Mouse (Mus musculus) forebrain, postnatal 0 days (tissue): Measurements from ENCODE around the gene Olfr1406. TPM values are rescaled to one million over a fixed set of nuclear protein-coding genes. Genes with fewer than 3 reads are reported as not detected.

ENCODE experiments used
- ATAC-seq: fragments of 200-750 bp; cut with Nextera tagmentation; 2 replicates; pipeline ENCODE4 v1.8.0; 2017; ENCODE audit warnings: mild to moderate bottlenecking, moderate library complexity
- DNase-seq: peaks from one replicate; pipeline ENCODE4 v3.0.0-alpha.2; 2015
- H3K27ac ChIP-seq: fragments of 300-500 bp; sonication (generic); 2 replicates; pipeline ENCODE4 v1.5.1; 2014; ENCODE audit warnings: low read depth, mild to moderate bottlenecking, antibody characterized with exemption, low read length, moderate library complexity, mixed read lengths
- H3K27me3 ChIP-seq: fragments of 300-500 bp; sonication (generic); 2 replicates; pipeline ENCODE4 v1.6.1; 2014; ENCODE audit warnings: mild to moderate bottlenecking, low read length, mixed read lengths; ENCODE audit not compliant: insufficient read depth
- H3K36me3 ChIP-seq: fragments of 300-500 bp; sonication (generic); 2 replicates; pipeline ENCODE4 v1.6.1; 2014; ENCODE audit warnings: mild to moderate bottlenecking, moderate library complexity; ENCODE audit not compliant: insufficient read depth
- H3K4me1 ChIP-seq: fragments of 300-500 bp; sonication (generic); 2 replicates; pipeline ENCODE4 v1.6.1; 2014; ENCODE audit warnings: antibody characterized with exemption; ENCODE audit not compliant: insufficient read depth
- H3K4me2 ChIP-seq: fragments of 300-500 bp; sonication (generic); 2 replicates; pipeline ENCODE4 v1.6.1; 2014; ENCODE audit warnings: low read depth, mild to moderate bottlenecking, moderate library complexity
- H3K4me3 ChIP-seq: fragments of 300-500 bp; sonication (generic); 2 replicates; pipeline ENCODE4 v1.5.1; 2014; ENCODE audit warnings: low read depth, low read length, mixed read lengths
- H3K9ac ChIP-seq: fragments of 300-500 bp; sonication (generic); 2 replicates; pipeline ENCODE4 v1.6.1; 2014; ENCODE audit warnings: mild to moderate bottlenecking
- H3K9me3 ChIP-seq: fragments of 300-500 bp; sonication (generic); 2 replicates; pipeline ENCODE4 v1.6.1; 2016; ENCODE audit warnings: low read length
- CTCF ChIP-seq: sonication (generic); IDR thresholded peaks from 2 replicates; pipeline ENCODE4 v1.5.1; 2016; ENCODE audit warnings: antibody characterized with exemption, control low read depth, low read depth
- WGBS: fragments of 180-500 bp; shearing (Covaris S2); extraction: QIAGEN DNeasy Blood & Tissue Kit; methylation state at CpG from one replicate; pipeline ENCODE4 v1.1.7; 2014; 5-methylcytosine and 5-hydroxymethylcytosine counted together
- polyA plus RNA-seq: library from polyadenylated mRNA; unstranded; fragments of >200 nt; fragmentation: Nextera tagmentation; extraction: Ambion mirVana; gene quantifications from 2 replicates; pipeline ENCODE4 v1.2.1, GENCODE M21; 2015
- total RNA-seq: library from RNA; depleted of rRNA; stranded (reverse); fragments of >200 nt; gene quantifications from 2 replicates; pipeline ENCODE4 v1.2.3, GENCODE M21; 2014; rRNA removed

The Olfr1406 gene
- total and polyA plus RNA-seq, 2 experiments from 2014 or later, result not detected

- no peaks in the 10 kb centered on the region for H3K9me3 ChIP-seq
- DNase-seq (no peak), ATAC-seq (no peak)
- no peak overlapping the region for H3K4me2 ChIP-seq
- H3K4me1 ChIP-seq, result no peaks in the 10 kb centered on the region
- no peaks in the 10 kb centered on the region for H3K27me3 ChIP-seq
- no peaks in the 10 kb centered on the region for H3K36me3 ChIP-seq
- no peak overlapping the region for H3K9ac ChIP-seq
- no peak overlapping the region for H3K27ac ChIP-seq
- H3K4me3 ChIP-seq, result no peak overlapping the region
- no peak for TF ChIP-seq CTCF
These were observed 16.1 kb downstream of the Olfr1406 start for GRCm38 (mm10) chr1:173174154-173174842.

GRCm38 (mm10) chr1:173137274-173137673, 53.2 kb downstream of the Olfr1406 start, which contains the start of gene Olfr1408:
Gene Olfr1408 (minus strand): TSS chr1:173137374.
- no peak for DNase-seq
- Histone ChIP-seq H3K27me3 (no peaks in the 10 kb centered on the region), H3K9me3 (no peaks in the 10 kb centered on the region), H3K4me1 (no peaks in the 10 kb centered on the region), H3K9ac (no peak within 1 kb of the TSS), H3K4me2 (no peak within 1 kb of the TSS), H3K36me3 (no peaks in the 10 kb centered on the region), H3K4me3 (no peak within 1 kb of the TSS), H3K27ac (no peak within 1 kb of the TSS)
- no peak for TF ChIP-seq CTCF
- ATAC-seq, result no peak
- 61% methylated on average over 2 of the region's 2 CpGs for whole genome bisulfite sequencing

Other genes with a start within 250 kb of the Olfr1406 start
- not detected in 2 replicates for gene Olfr16, start 240.2 kb downstream of the Olfr1406 start, total RNA-seq
- not detected in 2 replicates for gene Olfr16, start 240.2 kb downstream of the Olfr1406 start, polyA plus RNA-seq
- not detected in 2 replicates for gene Olfr1408, start 53.3 kb downstream of the Olfr1406 start, total RNA-seq
- gene Olfr1408, start 53.3 kb downstream of the Olfr1406 start, polyA plus RNA-seq, result not detected in 2 replicates
- not detected in 2 replicates for gene Olfr218, start 7.2 kb upstream of the Olfr1406 start, total RNA-seq
- not detected in 2 replicates for gene Olfr218, start 7.2 kb upstream of the Olfr1406 start, polyA plus RNA-seq
- not detected in 2 replicates for gene Olfr1404, start 21.8 kb upstream of the Olfr1406 start, total RNA-seq
- gene Olfr1404, start 21.8 kb upstream of the Olfr1406 start, polyA plus RNA-seq, result not detected in 2 replicates
- gene Fcer1a, start 36.6 kb upstream of the Olfr1406 start, total RNA-seq, result not detected in 2 replicates
- 0.18 TPM in 1 of 2 replicates, not detected in the other for gene Fcer1a, start 36.6 kb upstream of the Olfr1406 start, polyA plus RNA-seq
- gene Olfr418, start 75.4 kb upstream of the Olfr1406 start, total RNA-seq, result 0.05 TPM in 1 of 2 replicates, not detected in the other
- gene Olfr418, start 75.4 kb upstream of the Olfr1406 start, polyA plus RNA-seq, result not detected in 2 replicates
- not detected in 2 replicates for gene Mptx2, start 87.1 kb upstream of the Olfr1406 start, total RNA-seq
- not detected in 2 replicates for gene Mptx2, start 87.1 kb upstream of the Olfr1406 start, polyA plus RNA-seq
- 29.0 and 32.8 TPM in 2 replicates for gene Ackr1, start 143.1 kb upstream of the Olfr1406 start, total RNA-seq
- 11.5 and 14.0 TPM in 2 replicates for gene Ackr1, start 143.1 kb upstream of the Olfr1406 start, polyA plus RNA-seq
- 2.3 and 4.5 TPM in 2 replicates for gene Aim2, start 160.2 kb upstream of the Olfr1406 start, total RNA-seq
- gene Aim2, start 160.2 kb upstream of the Olfr1406 start, polyA plus RNA-seq, result 1.1 and 1.8 TPM in 2 replicates
- gene Cadm3, start 177.1 kb upstream of the Olfr1406 start, total RNA-seq, result 278 and 354 TPM in 2 replicates
- gene Cadm3, start 177.1 kb upstream of the Olfr1406 start, polyA plus RNA-seq, result 25.6 and 41.0 TPM in 2 replicates